Mouse (Mus musculus) T-cell, adult 2 months (primary cell): ENCODE measurements around the gene Fam204a.

ENCODE experiments used
- DNase-seq: peaks from one replicate; pipeline ENCODE4 v3.0.0; 2022; ENCODE audit warnings: low spot score

Fam204a gene

GRCm38 (mm10) chr19:60225899-60226844 lies at the start of gene Fam204a:
Fam204a (minus strand) TSS chr19:60226701.
- peak; percentile 95 for DNase-seq

- no peak for DNase-seq
Observed at GRCm38 (mm10) chr19:60265789-60266188, 39.3 kb upstream of the Fam204a start.

- no peak for DNase-seq
Observed at GRCm38 (mm10) chr19:60260689-60261088, 34.2 kb upstream of the Fam204a start.

DNA sequence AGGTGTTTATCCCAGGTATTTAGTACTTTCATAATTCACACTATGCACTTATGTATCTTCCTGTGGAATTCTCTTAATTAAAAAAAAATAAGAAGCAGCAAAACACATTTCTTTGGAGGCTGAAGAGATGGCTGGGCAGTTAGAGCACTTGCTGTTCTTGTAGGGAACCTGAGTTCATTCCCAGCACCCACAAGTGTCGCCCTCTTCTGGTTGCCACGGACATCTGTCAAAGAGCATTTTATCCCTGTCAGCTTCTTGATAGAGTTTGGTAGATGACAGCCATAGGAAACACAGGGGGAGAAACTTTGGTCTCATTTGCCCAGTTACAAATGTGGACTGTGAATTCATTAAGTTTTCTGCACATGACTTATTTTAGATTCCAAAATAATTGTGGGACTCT lies 25.5 kb upstream of the Fam204a start:
- peak; percentile 4 for DNase-seq

DNA sequence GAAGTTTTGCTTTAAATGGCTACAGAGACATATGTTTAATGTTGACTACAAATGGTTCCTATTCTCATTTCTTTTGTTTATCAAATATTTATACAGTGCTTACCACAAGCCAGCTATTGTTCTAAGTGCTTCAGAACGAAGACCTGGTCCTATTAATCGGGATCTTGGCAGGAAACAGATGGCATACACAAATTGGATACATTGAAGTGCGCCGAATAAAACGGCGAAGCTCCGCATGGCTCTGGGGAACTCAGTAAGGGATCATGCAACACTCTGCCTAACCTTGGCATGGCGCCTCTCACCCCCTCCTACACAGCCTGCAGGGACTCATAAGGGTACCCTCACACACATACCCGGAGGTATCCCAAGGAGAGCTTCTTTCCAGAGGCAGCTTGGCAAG lies 24.7 kb upstream of the Fam204a start:
- DNase-seq = no peak

DNA sequence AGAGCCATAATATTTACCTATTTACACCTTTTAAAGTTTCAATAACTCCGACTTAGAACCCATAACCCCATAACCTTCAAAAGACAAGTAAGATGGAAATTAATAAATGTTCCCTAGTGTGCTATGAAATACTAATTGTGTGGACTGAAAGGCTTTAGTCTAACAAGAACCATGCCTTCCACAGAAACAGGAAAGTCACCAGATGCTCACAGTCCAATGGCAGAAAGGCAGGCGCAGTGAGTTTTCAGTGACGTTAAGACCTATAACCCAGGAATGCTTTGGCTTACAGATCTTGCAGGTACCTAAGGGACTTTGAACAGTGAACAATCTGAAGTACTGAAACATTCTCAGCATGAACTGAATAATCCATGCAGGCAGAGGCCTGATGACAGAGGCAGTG lies 18.7 kb upstream of the Fam204a start:
- no peak for DNase-seq

DNA sequence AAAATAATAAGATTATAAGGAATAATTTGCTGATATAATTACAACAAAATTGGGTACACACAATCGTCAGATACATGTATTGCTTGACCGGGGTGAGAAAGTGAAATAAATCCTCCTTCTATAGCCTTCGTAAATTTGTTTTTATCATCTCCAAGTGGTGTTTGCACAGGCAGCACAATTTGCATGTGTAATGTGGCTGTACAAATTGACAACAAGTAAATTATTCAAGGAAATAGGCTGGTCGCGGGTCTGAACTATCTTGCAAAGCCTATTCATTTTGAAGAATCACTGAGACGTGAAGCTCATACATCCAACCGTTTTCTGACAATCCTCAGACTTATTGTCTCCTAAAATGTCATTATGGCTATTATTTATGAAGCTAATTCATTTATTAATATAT lies 16.1 kb upstream of the Fam204a start:
- DNase-seq = no peak

DNA sequence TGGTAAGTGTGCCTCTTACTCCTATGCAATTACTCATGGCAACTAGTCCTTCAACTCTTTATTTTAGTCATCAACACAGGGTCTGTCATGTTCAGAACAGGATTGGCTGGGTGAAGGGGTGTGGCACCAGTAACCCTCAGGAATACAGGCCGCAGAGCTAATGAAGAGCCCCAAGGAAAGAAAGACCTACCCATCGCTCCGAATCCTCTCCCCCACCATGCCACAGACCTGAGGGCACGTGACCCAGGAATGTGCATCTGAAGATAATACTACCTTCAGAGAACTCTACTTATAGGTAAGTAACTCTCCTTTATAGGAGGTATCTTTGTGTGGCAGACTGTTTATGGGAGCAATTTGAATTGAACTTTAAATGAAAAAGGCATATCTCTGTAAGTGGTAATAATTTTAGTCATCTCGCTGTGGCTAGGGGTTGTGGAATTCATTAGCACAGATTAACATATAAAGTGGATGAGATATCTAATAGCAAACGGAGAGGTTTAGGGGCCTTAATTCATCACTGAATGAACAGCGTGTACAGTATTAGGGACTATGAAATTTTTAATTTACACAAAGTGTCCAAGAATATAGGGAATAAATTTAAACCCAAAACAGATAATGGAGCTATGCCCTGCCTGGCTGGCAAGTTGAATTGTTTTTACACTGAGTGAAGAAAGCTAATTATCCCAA lies 15.6 kb upstream of the Fam204a start:
- no peak for DNase-seq

DNA sequence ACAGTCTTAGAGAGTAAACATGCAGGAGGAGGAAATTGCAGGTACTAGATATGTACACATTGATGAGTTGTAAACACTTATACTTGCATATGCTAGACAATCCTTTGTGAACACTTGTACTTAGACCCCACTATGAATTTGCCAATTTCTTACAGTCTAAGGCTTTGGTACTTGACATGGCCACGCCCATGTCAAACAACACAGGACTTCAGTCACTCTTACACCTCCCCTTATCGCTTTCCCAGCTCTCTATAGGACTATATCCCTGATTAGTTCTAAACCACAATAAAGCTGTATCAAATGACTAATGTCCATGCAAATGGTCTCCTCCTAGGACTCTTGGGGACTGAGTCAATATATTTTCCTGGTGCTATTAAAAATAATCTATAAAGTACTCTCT lies 5.0 kb upstream of the Fam204a start:
- no peak for DNase-seq

DNA sequence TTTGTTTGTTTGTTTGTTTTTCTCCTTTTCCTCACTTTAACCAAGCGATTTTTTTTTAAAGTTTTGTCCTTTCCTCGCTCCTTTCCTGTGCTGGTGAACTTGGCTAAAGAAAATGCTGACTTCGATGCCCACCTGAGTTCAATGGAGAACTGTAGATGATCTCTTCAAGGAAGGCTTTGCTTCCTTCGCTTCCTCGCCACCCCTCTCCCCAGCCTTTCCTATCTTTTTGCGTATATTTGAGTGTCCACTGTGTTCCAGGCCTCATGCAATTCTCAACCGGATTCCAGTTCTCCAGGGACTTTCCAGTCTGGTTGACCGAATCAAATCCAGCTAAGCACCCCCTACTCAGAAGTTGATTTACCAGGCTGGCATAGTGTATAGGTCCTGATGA lies 339 bp upstream of the Fam204a start:
- DNase-seq = no peak

- DNase-seq = no peak
Observed at GRCm38 (mm10) chr19:60219395-60219794, 7.1 kb downstream of the Fam204a start.

GRCm38 (mm10) chr19:60217985-60218384 lies 8.5 kb downstream of the Fam204a start:
- no peak for DNase-seq

GRCm38 (mm10) chr19:60208173-60208572 lies 18.3 kb downstream of the Fam204a start:
- no peak for DNase-seq

GRCm38 (mm10) chr19:60204176-60204575 lies 22.3 kb downstream of the Fam204a start:
- DNase-seq = no peak

GRCm38 (mm10) chr19:60200294-60200693 lies 26.2 kb downstream of the Fam204a start:
- no peak for DNase-seq

- DNase-seq = no peak
Observed at GRCm38 (mm10) chr19:60199152-60199551, 27.3 kb downstream of the Fam204a start.

- DNase-seq = no peak
Observed at GRCm38 (mm10) chr19:60192790-60193189, 33.7 kb downstream of the Fam204a start.

DNA sequence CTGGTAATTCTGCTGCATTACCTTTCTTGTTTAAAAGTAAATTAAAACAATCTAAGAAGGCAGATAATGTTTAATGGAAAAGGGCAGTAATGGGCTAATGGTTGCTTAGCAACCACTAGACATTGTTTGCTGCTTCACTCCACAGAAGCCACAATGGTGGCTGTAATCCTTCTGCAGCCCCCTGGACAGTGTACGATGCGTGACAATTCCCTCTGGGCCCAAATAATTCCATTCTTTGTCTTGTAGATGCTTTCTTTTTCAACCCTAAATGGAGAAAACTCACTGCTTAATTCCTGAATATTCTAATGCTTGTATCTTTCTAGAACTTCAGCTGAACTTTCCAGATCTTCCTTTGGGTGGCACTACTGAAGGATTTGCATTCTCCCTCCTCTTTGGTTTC lies 37.3 kb downstream of the Fam204a start:
- DNase-seq = no peak

- peak; percentile 61 for DNase-seq
Observed at GRCm38 (mm10) chr19:60182901-60183300, 43.6 kb downstream of the Fam204a start.

GRCm38 (mm10) chr19:60182171-60182570 lies 44.3 kb downstream of the Fam204a start:
- DNase-seq = no peak

- no peak for DNase-seq
Observed at GRCm38 (mm10) chr19:60178771-60179563, 47.5 kb downstream of the Fam204a start.

DNA sequence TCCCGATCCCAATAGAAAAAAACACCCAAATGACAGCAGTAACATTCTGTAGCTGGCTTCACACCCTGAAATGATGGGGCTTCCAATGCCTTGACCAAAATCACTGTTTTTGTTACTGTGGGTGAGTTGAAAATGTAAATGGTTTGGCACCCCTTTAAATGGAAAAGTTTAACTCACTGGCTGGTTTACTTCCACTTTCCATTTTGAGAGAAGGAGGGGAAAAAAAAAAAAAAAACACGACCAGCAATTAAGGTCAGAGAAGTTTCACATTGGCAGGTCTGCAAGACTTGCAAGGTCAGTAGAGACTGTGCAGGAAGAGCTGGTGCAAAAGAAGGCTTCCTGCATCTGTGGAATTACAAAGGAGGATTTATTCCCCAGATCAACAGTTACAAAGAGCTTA lies 61.1 kb downstream of the Fam204a start:
- DNase-seq = no peak
